Mouse (Mus musculus): ENCODE results near the gene Cabcoco1. TPM values are rescaled to one million over a fixed set of nuclear protein-coding genes. Genes with fewer than 3 reads are reported as not detected.

The Cabcoco1 gene
- 1 to 10 TPM; 3.5 to 4.3 TPM for polyA plus RNA-seq (2017; shearing (Covaris generic))

DNA sequence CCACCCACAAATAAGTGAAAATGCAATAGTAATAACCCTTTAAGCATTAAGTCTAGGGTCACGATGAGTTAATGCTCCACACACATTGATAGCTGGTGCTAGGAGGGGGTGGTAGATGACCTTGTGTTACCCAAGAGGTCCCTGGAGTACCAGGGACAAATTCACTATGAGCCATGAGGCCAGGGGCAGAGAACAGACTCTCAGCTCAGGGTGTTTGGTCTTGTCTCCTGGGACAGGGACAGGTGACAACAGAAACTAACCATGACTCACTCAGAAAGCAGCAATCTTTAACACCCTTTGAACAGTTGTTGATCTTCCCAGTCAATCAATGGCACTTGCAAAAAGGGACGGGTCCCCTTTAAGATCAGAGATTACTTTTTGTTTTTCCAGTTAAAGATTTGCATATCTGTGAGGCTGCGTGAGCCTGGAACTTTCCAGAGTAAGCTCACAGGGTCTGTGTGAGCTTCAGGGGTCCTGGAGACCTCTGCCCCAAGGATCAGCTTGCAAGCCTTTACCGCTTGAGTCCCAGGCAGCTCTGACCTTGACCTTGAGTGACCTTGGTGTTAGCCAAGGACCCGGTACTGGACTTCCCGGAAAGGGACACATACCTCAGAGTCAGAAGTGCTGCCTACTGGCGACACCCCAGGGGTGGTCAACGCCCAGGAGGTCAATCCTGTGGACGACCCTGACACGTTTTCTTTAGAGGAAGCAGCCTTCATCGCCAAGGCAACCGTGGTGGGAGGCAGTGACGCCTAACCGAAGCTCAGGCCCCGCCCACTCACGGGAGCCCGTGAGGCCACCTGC lies at the start of gene Cabcoco1:
TSS of gene Cabcoco1 (minus strand) at position 758 of the 804 bp plus-strand sequence.

Other genes with a start within 250 kb of the Cabcoco1 start
- under 1 TPM; 0.45 to 0.54 TPM for gene Tmem26, start 181.8 kb upstream of the Cabcoco1 start, polyA plus RNA-seq (2017; shearing (Covaris generic))